Mouse (Mus musculus): ENCODE data around the gene Ckb.
"Not testable (repeated sequence)": the region's sequence is repeated elsewhere in the genome, so short reads cannot be mapped to it uniquely, and the experiment has no call there.

Gene Ckb

DNA sequence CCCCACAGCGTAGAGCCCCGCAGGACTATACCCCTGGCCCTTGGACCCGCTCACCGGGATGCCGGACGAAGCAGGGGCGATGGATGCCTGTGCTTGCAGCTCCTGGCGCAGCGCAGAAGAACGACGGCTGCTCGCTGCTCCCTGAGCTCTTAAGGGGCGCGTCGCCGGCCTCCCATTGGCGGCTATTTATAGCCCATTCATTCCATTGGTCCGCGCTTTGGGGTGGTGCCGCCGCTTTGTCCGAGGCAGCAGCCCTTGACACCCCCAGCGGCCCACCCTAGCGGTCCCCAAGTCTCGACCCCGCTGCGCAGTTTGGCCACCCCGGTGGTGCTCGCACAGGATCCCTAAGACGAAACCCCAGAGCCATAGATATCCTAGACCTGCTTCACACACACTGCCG, at the start of gene Ckb:
Ckb (minus strand) TSS at position 163 of the 400 bp plus-strand sequence.
- peak; percentile 92 for DNase-seq (ENCODE audit: low spot score)

DNA sequence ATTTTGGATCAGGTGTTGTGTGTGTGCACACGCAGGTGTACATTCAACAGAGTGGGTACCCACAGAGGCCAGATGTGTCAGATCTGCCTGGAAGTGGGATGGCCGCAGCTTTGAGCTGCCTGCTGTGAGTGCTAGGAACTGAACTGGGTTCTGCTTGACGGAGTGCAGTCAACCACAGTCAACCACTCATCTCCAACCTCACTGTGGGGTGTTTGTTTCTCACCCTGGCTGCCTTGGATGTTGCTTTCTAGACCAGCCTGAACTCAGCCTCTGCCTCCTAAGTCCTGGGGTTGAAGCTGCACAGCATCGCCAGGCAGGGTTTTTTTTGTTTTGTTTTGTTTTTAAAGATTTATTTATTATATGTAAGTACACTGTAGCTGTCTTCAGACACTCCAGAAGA, 48.1 kb upstream of the Ckb start:
- no peak for DNase-seq (ENCODE audit: low spot score)

DNA sequence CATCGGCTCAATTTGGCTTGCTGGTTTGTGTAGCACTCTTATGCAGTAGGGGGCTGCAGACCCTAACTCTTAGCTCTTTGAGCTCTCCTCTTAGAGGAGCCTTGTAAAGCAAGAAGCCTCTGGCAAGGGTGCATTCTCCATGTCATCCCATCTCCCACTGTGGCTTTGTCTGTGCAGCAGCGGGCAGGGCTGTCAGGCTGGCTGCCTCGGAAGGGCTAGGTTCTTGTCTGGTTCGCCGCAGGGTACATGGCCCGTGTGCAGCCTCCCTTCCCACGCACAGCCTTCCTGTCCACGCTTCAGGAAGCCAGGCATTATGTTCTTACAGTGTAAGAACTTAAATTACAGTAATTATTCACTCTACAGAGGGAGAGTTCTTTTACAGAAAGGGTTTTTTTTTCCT, 46.5 kb upstream of the Ckb start:
- no peak for DNase-seq (ENCODE audit: low spot score)

DNA sequence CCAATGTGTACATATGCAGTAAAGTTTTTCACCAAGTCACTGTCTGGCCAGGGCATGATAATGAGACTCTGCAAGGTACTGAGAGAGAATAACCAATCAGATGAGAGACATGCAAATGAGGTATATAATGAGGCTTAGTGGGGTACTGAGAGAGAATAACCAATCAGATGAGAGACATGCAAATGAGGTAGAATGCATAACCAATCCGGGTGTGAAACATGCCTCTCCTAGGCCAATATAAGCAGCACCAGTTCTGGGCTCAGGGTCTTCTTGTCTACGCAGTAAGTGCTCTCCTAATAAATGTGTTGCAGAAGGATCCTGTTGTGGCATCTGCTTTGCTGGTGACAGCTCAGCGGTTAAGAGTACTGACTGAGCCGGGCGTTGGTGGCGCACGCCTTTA, 44.4 kb upstream of the Ckb start:
- no peak for DNase-seq (ENCODE audit: low spot score)

DNA sequence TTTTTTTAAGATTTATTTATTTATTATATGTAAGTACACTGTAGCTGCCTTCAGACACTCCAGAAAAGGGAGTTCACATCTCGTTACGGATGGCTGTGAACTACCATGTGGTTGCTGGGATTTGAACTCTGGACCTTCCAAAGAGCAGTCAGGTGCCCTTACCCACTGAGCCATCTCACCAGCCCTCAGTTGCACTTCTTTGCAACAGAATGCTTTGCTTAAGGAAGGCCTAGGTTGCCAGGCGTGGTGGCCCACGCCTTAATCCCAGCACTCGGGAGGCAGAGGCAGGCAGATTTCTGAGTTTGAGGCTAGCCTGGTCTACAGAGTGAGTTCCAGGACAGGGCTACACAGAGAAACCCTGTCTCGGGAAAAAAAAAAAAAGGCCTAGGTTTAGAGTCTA, 41.7 kb upstream of the Ckb start:
- not testable (repeated sequence) for DNase-seq (ENCODE audit: low spot score)

DNA sequence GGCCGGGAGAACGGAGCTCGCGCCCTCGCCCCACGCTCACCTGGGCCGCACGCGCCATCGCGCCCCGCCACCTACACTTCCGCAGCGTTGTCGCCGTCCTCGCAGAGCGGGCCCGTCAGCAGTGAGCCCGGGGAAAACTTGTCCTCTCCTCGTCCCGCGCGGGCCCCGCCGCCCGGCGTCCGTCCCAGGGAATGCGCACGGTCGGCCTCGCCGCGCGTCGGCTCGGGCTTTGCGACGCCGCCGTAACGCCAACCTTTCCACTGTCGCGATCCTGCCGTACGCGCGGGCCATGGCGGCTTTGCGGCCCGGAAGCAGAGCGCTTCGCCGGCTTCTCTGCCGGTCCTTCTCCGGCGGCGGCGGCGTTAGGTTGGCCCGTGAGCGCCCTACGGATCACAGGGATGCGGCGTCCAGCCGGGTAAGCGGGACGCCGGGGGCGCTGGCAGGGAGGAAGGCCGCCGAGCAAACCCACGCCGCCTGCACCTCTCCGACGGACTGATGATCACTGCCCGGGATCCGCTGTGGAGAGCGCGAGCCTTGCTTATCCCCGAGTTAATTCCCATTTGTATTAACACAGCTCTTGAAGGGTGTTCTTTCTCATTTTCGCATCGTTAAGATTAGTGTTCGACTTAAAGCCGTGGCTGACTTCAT, 41.0 kb upstream of the Ckb start, which contains the start of the genes Bag5 and Apopt1:
Bag5 (minus strand) TSS at position 254 of the 648 bp plus-strand sequence.
Apopt1 (plus strand) TSS at position 258 of the 648 bp plus-strand sequence.
- peak; percentile 96 for DNase-seq (ENCODE audit: low spot score)

DNA sequence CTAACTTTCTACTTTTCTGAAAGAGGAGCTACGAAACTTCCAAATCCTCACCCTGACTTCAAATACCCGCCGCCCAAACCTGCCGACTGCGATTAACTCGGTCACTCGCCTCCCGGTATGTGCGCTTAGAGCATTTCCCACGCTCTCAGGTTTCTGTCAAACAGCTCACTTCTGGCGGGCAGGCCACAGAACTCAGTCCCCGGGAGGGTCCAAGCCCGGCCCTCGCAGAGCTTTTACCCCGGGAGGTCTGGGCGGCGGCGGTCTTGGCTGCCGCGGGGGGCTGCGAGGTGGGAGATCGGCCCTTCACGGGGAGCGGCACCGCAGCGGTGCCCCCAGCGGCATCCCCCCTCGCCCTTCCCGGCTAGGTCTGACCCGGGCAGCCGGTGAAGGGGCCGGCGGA, 40.3 kb upstream of the Ckb start:
- DNase-seq (ENCODE audit: low spot score) = peak; percentile 60

DNA sequence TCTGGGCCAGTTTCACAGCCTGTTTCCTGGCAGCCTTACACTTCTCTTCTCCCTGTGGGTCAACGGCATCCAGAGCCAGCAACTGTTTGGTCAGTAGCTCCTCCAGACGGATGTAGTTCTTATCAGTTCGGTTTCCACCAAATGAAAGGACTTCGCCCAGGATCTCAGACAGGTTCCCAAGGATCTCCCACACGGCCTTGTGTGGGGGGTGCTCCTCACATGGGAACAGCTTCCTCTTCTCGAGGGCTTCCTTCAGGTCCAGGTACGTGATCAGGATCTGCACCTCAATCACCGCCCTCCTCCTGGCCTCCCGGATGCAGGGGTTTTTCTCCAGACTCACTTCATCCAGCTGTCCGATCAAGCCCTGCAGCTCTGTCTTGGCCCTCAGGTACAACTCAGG, 38.0 kb upstream of the Ckb start:
- DNase-seq (ENCODE audit: low spot score) = no peak

DNA sequence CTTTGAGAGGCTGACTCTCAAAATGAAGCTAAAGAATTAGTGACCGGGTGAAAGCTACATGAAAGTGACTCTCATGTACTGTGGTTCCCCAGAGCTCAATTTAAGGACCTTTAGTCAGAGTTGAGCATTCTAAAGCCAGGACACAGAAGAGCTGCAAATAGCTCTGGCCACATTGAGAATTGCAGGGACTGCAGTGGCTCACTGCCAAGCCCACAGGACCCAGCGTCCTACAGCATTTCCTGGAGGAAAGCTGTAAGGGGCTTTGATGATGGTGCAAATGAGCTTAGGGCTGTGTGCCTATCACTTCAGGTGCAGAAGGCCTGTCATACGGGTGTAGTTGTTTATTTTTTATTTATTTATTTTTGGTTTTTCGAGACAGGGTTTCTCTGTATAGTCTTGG, 36.0 kb upstream of the Ckb start:
- no peak for DNase-seq (ENCODE audit: low spot score)

DNA sequence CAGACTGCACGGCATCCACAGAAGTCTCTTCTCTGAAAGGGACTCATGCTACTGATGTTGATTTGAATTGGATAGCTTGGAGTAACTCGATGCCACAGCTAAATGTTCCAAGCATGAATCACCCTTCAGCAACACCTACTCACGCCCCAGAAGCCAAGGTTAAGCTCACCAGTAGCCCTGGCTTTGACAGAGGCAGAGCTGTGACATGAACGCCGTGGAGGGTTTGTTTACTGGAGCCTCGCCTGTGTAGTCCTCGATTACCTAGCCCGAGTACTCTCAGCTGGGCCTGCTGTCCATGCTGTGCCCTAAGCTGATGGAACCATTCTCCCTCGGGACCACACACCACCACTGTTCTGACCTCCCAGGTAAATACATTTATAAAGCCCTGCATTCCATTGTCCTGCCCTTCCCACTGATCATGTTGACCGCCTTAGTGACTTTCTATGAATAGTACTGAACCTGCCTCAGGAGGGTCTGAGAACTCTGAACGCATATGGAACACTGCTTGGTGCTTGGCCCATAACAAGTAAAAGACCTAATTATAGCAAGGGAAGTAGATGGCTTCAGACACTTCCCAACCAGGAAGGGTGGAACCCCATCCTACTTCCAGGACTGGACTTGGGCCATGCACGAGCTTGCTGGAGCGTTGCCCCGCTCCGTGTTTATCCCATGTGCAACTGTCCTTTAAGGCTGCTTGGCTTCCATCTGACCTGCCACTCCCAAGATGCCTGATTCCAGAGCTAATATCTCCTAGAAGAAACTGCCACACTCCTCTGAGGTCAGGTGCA, 33.2 kb upstream of the Ckb start:
- no peak for DNase-seq (ENCODE audit: low spot score)

DNA sequence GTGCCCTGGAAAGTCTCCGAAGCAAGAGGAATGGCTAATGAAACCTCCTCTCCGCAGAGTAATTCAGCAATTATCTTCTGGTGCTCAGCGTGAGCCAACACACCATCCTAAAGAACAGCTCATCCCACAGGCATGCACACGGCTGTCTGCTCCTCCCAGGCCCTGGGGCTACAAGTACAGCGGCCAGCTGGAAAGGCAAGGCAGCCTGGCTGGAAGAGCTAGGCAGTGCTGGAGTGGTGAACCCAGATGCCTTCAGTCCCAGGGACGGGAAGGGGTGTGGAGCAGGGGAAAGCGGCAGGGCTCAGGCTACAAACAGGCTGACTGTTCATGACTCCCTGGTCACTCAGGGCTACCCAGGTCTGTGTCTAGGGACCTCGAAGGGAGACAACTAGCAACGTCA, 32.5 kb upstream of the Ckb start:
- DNase-seq (ENCODE audit: low spot score) = peak; percentile 59

DNA sequence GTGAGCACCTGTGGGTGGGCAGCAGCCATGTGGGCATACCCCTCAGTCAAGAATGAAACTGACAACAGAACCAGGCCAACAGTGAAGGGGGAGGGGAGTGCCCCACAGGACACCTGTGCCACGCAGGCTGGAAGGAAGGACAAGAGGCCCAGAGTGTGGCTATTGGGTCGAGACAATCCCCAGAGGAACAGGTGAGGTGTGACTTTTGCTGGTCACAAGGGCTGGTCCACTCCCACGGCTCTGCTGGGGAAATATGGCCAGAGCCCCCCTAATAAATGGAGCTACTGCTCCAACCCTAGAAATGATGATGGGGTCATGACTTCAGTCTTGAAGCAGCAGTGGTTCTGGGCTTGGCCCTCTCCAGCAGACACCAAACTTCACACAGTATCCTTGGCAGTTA, 31.2 kb upstream of the Ckb start:
- DNase-seq (ENCODE audit: low spot score) = no peak

DNA sequence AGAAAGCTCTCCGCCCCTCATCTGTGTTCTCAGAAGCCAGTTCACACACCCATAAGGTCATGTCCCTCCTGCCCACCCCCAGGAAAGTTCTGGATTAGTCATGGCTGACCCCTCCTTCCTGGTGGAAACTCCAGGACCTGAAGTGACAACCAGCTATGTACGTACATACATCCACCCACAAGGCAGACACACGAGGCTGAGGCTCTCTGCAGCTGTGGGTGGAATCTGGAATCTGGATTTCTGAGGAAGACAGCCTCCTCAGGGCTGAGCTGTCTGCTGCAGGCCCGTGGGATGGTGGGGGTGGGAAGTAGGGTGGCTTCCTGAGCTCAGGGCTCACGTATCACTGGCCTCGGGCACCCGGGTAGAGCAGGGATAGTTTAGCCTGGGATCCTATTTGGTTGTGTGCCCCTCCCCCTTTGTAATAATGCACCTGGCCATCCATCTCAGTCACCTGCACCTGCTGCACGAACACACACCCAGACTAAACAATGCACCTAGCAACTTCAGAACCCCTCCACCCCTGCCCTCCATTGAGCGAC, 28.9 kb upstream of the Ckb start:
- no peak for DNase-seq (ENCODE audit: low spot score)

DNA sequence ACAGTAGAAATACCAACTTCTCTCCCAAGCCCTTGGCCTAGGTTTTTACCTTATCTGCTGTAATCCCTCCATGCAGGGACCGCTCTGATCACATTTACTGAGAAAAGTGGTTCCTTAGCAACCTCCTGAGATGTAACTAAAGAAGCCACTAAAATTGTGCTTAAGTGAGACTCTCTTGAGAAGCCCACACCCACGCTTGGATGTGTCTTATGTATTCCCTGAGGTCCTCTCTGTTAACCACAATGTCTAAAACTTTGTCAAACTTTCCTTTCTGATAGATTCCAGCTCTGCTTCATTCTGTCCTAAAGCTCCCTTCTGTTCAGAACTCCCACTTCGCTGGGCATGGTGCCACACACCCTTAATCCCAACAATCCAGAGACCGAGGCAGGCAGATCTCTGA, 27.4 kb upstream of the Ckb start:
- no peak for DNase-seq (ENCODE audit: low spot score)

DNA sequence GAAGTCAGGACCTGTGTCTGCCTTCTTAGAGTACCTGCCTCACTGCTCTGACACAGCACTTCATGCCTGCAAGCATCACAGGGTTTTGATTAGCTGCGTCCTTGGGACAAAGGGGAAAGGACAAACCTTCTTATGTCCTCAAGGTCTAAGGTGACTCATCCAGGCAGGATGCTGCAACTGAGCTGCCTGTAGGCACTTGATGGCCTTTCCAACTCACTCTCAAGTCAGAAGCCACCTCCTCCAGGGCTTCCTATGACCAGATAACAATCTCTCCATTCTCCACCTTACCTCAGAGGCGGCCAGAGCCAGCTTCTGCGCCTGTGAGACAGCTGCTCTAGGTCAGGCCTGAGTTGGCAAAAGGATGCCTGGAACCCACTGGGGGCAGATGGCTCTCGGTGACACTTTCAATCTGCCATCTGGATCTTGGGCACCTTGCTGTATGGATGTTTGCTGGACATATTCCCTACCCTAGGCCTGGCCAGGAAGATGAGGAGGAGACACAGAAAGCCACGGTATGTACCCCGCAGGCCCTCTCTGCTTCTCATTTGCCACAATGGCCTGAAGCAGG, 26.3 kb upstream of the Ckb start:
- DNase-seq (ENCODE audit: low spot score) = no peak

DNA sequence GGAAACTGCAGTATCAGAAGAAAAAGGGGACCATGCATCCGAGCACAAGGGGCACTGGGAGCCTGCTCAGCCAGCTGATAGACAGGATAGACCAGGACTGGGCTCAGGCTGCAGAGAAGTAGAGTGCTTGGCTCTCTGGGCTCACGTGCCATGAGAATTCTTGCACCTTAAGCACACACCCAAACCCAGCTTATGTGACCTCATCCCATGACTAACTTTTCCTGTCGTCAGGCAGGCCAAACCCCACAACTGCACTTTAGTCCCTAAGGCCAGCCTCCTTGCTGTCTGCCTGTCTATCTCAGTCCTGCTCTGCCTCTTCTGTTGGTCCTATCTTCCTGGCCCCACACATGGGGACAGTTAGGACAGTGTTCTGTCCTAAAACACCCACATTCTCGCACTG, 25.6 kb upstream of the Ckb start:
- no peak for DNase-seq (ENCODE audit: low spot score)

DNA sequence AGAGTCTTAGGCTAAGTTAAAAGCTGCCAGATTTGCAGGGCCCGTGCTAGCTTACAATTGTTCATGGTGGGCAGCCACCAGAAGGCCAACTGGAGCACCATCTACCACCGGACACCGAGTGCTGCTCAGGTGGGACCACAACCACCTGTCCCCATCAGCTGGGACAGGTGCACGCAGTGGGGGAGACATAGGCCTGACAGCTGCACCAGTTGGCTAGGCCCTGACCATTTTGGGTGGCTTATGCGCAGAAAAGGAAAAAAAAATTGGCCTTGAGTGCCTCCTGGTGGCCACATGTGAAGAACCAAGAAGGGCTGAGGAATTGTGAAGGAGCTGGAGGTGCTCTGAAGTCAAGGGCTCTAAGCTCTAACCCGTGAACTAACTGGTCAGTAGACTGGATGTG, 24.1 kb upstream of the Ckb start:
- peak; percentile 89 for DNase-seq (ENCODE audit: low spot score)

DNA sequence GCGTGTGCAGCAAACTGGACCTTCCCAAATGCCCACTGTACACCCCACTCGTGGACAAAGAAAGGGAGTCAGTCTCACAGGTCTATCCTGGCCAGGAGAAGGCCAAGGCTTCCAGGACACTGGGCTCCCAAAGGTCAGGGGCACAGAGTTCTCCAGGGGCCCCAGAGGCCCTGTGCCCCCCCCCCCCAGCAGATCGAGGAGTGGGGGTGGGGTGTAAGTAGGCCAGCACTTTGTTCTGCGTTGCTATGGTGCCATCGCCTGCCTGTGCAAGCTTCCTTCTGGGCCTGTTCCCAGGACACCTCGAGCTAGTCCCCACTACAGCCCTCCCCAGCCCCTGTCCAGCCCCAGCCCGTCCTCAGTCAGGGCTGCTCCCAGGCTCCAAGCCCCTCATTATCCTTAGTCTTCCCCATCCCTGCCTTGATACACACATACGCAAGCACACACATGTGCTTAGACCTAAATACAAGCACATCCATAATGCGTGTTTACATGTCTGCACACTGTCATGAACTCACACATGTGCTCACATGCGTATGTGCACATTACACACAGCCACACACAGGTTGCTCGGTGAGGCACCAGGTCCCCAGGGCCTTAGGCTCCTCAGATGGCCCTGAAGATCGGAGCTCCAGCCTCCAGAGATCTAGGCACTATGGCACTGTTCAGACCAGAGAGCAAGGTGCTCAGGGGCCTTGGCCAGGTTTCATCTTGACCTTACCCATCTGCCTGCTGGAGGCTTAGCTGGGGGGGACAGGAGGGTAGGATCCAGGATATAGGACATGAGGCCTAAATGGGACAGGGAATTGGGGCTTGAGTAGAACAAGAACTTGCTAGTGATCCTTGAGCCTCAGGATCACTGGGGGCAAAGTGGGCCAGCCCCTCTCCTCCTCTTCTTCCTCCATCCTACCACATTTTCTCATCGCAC, 23.0 kb upstream of the Ckb start:
- peak; percentile 72 for DNase-seq (ENCODE audit: low spot score)

DNA sequence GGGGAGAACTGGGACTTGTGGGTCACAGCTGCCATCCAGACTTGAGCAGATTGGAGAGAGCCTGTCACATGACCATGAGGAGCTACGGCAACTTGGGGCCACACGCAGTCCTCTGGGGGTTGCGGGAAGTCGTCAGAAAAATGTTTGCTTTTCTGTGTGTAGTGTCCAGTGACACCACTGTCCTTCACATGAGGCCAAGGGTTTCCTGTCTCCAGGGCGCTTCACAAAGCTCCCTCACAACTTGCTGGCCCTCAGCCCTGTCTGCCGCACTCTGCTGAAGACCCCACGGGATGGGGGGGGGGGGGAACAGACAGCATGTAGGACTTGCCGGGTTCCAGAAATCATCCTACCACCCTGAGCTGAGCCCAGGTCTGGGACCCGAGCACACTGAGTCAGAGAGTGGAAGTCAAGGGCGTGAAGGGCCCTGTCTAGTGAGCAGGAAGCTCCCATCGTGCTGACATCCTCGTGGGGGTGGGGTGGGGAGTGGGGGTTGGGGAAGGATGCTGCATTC, 22.2 kb upstream of the Ckb start:
- DNase-seq (ENCODE audit: low spot score) = peak; percentile 69

DNA sequence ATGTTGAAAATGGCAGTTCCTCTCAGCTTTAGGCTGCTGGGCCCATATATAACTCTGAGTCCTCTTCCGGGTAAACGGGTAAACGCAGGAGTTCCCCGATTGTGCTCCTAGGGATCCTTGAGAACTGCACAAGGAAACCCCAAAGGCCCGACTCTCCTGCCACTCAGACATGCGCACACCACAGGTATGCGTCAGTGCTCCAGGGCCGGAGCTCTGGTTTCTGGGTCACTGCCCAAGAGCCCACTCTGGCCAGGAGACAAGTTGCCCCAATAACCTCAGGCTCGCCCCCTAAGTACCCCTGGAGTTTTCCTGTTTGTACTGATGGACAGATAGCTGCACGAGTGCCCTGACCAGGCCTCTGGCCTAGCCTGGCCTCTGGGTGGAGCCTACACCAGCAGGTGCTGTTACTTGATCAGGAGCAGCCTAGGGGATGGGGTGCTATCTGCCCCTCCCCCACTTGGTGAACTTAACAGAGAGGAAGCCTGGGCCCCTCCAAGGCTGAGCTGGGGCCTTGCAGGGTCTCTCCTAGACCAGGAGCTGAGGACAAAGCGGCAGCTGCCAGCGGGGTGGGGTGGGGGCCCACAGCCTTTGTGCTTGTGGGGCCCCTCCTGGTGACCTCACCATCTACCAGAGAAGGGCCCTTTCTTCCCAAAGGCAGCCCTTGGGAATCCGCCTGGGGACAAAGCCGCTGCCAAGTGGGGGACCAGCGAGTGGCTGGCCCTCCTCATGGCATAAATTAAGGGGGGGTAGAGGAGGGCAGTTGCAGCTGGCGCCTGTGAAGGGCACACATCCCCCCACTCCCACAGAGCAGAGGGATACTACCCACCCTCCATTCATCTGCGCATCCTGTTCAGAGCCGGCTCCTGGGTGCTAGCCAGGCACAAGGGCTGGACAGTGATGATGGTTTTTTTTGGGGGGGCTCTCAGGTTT, 21.5 kb upstream of the Ckb start:
- peak; percentile 87 for DNase-seq (ENCODE audit: low spot score)

DNA sequence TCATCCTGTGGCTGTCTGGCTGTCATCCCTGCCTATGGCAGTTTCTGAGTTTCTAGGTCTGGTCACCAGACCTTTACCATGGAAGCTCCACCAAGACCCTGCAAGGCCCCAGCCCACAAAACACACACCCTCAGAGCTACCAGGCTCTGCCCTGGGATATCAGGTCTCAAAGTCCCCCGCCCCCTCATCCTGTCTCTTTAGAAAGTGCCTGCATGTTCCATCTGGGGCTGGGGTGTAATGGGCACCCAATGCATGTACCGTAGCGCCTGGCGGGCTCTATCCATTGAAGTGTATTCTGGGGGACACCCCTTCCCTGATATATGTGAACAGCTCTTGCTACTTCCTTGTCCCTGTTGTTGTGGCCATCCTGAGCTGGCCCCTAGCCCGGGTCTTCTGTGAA, 20.8 kb upstream of the Ckb start:
- no peak for DNase-seq (ENCODE audit: low spot score)
